Mouse (Mus musculus): Measurements from ENCODE around the gene Sorcs3.

The Sorcs3 gene

GRCm38 (mm10) chr19:48205929-48206814 lies at the start of gene Sorcs3:
Gene Sorcs3 (plus strand): TSS chr19:48206025.
- DNase-seq: no peak

DNA sequence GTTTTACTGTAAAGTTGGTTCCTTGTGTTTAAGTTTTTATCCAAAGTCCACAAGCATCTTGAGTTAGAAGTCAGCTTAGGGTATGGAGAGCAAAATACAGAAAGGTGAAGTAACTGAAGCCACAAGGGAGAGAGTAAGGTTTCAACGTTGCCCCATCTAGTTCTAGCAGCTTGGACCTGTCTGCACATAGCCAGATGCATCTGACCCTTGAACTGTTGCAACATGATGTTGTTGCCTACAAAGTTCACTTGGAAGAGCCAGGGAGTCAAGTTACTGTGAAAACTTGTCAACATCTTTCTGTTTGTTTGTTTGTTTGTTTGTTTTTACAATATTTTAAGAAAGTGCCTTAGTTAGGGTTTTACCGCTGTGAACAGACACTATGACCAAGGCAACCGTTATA lies 40.5 kb upstream of the Sorcs3 start:
- no peak for DNase-seq

DNA sequence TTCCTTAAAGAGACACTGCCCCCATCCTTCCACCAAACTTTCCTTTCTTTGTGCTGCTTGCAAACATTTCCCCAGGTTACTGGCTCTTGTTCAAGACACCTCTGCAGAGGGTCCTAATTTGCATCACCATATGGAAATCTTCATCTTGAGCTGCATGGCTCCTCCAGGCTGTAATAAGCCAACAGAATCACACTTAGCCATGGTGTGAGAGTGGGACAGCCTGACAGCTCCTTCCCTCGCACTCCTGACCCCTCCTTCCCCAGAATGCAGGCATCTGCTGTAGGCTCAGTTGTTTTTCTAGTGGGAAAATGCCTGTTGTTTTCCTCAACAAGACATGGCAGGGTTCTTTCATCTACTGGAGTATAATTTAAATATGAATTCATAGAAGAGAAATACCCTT lies 38.7 kb upstream of the Sorcs3 start:
- DNase-seq: no peak

DNA sequence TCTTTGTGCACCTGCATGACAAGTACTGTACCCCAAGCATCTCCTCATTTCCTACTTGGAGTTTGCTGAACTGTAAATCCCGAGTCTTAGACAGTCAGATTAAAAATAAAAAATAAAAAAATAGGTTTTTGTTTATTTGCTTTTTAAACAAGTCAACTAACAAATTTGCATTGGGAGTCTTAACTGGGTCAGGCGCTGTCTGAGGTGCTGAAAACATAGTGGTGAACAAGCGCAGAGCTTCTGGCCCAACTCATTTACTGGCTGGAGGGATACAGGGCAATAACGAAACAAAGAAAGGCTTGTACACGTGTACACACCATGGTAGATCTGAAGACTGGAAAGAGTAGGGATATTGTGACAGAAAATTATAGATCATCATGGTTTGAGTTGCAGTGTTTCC lies 37.5 kb upstream of the Sorcs3 start:
- DNase-seq: peak; percentile 3

DNA sequence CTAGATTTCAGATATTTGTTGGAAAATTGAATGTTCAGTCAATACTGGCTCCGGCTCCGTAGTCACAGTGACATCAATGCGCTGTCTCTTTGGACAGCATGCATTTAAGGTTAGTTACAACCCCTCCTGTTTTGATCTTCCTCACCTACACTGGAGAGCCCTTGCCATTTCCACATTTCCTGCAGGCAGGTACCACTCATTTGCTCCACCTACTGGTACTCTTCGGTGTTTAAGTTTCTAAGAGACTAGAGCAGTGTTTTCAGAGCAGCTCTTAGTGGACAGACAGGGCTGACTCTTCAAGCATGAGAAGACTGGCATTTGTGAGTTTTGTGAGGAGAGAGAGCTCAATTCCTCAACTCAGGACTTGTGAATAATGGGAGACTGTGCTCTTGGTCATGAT lies 31.1 kb upstream of the Sorcs3 start:
- DNase-seq: no peak

DNA sequence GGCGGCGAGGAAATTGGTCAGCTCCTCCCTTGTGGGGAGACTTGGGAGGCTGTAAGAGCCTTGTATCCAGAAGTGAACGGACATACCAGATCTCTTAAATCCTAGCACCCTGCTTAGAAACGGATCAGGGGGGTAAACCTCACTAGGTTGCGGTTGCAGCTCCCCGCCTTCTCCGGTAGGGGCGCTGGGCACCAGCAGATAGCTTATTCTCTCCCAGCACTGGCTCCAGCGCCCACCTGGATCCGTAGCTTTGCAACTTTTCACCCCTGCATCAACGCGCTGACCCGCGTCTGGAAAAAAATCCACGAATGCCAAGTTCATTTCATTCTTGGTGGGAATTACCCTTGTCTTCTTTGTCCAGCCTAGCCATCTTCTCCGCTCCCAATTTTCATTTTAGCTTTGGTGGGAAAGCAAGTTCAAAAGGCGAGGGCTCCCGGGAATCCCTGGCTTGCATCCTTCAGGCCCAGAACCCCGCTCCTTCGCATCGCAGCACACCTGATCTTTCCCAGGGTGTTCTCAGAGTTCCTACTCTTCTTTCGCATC lies 1.8 kb upstream of the Sorcs3 start:
- DNase-seq: peak; percentile 27

- no peak for DNase-seq
Measured at GRCm38 (mm10) chr19:48204476-48204875, 1.3 kb upstream of the Sorcs3 start.

- no peak for DNase-seq
Measured at GRCm38 (mm10) chr19:48204892-48205761, 698 bp upstream of the Sorcs3 start.

GRCm38 (mm10) chr19:48206861-48207730 lies 1.3 kb downstream of the Sorcs3 start:
- no peak for DNase-seq

- no peak for DNase-seq
Measured at GRCm38 (mm10) chr19:48207731-48208370, 2.0 kb downstream of the Sorcs3 start.

DNA sequence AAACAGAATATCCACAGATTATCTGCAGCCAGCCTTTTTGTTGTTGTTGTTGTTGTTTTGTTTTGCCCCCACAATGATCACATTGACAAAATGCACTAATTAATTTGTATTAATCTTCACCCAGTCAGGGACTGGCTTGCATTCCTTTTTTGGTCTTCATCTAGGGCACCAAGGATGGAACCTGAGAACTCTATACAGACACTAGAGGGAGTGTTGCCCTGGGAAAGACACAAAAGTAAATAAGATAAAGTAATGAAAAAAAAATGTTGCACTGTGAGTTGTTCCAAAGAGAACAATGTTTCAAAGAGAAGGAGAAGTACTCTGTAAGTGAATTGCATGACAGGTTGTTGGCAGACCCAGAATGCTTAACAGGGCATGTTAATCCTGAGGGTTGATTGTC lies 9.6 kb downstream of the Sorcs3 start:
- no peak for DNase-seq

- DNase-seq: no peak
Measured at GRCm38 (mm10) chr19:48237786-48238372, 32.1 kb downstream of the Sorcs3 start.

- no peak for DNase-seq
Measured at GRCm38 (mm10) chr19:48238391-48238790, 32.6 kb downstream of the Sorcs3 start.

DNA sequence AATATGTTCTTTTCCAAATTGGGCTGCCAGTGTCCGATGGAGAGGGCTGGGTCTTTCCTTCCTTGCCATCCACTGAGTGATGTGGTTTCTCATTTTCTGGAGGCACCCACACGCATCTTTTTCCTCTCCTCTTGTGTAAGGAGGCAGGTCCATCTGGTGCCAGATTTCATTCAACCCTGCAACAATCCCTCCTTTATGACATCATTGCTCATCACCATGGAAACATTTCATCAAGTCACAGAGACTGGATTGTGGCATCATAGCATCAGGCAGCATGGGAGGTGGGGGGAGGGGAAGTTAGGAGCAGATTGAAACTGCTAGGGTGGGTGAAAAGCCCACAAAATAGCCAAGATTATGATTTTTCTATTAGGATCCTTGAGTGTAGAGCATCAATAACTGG lies 35.1 kb downstream of the Sorcs3 start:
- DNase-seq: no peak

GRCm38 (mm10) chr19:48244036-48244435 lies 38.2 kb downstream of the Sorcs3 start:
- no peak for DNase-seq

DNA sequence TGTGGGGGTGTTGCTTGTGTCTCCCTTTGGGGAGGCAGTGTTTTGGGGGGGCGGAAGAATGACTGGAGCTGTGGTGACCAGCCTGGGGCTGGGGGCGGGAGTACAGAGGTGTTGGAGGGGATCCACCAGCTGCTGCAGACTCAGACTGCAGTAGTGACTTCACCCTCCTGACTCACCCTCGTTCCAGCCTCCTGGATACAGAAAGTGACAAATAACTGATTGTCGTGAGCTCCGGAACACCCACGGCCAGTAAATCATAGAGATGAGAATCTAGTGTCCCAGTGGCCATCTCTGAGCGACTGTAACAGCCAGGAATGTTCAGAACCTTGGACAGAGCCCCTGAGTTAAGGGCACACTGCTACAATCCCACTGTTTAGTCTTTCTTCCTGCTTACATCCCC lies 53.4 kb downstream of the Sorcs3 start:
- DNase-seq: no peak

DNA sequence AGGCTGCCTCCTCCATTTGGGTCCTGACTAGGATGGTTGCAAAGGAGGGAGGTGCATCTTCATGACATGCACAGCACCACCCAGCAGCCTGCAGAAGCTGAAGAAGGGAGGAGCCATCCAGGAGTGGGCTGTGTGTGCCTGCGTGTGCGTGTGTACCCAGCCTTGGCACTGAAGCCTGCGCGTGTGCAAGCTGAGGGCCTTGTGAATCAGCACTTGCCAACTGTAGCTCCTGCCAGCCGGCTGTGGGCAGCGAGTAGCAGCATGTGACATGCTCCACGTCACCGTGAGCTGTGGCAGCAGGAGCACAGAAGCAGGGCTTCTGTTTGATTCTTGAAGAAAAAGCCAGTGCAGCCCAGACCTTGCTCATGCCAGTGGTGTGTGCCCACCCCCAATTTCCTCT lies 54.8 kb downstream of the Sorcs3 start:
- DNase-seq: no peak

DNA sequence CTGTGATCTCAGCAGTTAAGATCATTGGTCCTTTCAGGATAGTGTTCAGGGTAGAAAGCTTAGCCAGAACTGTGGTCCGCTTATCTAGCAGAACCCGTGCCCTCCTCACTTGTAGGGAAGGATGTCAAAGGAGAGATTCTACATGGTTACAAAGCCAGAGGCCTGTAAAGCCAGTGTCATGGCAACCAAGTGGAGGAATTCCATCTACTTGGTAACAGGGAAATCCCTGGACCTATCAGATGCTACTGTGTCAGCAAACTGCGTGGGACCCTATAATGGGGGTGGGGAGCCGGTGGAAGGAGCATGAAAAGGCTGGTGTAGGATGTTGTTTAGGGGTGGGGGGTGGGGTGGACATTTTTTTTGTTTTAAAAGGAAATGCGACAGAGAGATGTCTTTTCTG lies 57.9 kb downstream of the Sorcs3 start:
- no peak for DNase-seq

- DNase-seq: no peak
Measured at GRCm38 (mm10) chr19:48280273-48280672, 74.4 kb downstream of the Sorcs3 start.

DNA sequence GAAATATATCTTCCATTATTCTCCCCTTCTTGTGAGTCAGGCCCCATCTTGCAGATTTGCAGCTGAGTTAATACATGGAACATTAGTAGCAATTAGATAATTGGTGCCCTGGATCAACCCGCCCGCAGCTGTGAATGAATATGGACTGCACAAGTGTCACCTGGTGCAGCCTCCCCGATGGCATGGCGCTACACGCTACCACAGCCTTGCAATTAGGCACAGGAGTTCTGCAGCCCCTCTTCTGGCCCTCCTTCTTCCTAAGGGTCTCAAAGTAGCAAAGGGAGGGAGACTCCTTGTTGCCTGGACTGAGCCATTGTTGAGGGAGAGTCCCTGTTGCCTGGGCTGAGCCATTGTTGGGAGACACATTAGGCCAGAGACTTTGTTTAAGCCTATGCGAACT lies 76.4 kb downstream of the Sorcs3 start:
- DNase-seq: no peak

- DNase-seq: no peak
Measured at GRCm38 (mm10) chr19:48283217-48283616, 77.4 kb downstream of the Sorcs3 start.
